Mouse (Mus musculus): ENCODE measurements around the gene 6430571L13Rik. TPM values are rescaled to one million over a fixed set of nuclear protein-coding genes. Genes with fewer than 3 reads are reported as not detected.

6430571L13Rik gene
- polyA plus RNA-seq, 1 experiment from 2014 or later = 1.4 TPM

DNA sequence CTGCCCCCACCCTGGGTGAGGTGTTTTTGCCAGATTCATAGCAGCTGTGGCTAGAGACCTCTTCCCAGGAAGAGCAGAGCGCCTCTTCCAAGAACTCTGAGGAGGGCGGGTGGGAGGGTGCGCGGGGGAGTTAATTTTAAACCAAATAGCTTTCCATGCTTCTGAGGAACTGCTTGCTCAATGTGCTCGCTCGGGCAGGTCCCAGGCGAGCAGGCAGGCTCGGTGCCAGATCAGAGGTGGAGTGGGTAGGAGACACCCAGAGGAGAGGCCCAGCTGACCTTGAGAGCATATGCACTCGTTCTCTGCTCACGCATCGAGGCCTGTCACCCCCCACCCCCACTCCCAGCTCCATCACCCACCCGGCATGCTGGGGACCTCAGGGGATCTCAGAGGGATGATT lies 32.5 kb upstream of the 6430571L13Rik start:
- Histone ChIP-seq H3K27me3 (no peaks in the 10 kb centered on the region), H3K9ac (peak overlapping the region; percentile 10; the same call in 1 of the 2 replicates), H3K4me3 (no peak overlapping the region), H3K4me2 (replicated peaks) (no peak overlapping the region), H3K27ac (no peak overlapping the region), H3K36me3 (no peaks in the 10 kb centered on the region), H3K9me3 (no peaks in the 10 kb centered on the region), H3K4me1 (peaks cover 8% of the 10 kb centered on the region; the same call in 1 of the 2 replicates)
- ATAC-seq (ENCODE audit: insufficient number of reproducible peaks, insufficient read depth, low FRiP score, low TSS enrichment) = no peak
- WGBS = 62% methylated on average over 12 of the region's 12 CpGs

DNA sequence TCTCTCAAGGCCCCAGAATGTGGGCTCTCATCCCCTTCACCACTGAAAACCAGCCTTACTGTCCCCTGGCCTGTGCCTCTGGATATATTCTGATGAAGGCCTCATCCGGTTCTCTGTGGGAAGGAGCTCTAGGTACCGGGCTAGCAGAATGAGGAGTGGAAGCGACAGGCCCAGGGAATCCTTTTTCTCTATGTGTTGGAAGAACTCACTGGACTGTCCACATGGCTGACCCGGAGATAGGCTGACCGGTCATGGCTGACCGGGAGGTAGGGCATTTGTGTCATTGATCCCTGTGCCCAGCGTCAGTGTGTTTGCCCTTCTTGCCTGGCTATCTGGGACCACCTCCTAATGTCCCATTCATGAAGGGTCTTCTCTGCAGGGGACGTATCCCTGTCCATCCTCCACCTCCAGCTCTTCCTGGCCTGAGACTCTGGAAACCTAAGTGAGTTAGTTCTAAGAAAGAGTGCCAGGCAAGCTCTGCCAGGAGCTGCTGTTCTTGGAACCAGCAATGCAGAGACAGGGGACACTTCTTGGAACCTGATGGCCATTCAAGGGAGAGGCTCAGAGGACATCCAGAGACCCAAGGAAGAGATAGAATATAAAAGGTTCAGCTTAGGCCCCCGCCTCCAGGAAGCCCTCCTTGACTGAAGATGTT lies 31.9 kb upstream of the 6430571L13Rik start:
- no peak overlapping the region for H3K4me2 ChIP-seq (replicated peaks)
- no peaks in the 10 kb centered on the region for H3K9me3 ChIP-seq
- ATAC-seq (ENCODE audit: insufficient number of reproducible peaks, insufficient read depth, low FRiP score, low TSS enrichment) = no peak
- peaks cover 8% of the 10 kb centered on the region; the same call in 1 of the 2 replicates for H3K4me1 ChIP-seq
- no peak overlapping the region for H3K27ac ChIP-seq
- no peak overlapping the region for H3K4me3 ChIP-seq
- WGBS = 92% methylated on average over 9 of the region's 9 CpGs
- no peak overlapping the region for H3K9ac ChIP-seq
- H3K27me3 ChIP-seq = no peaks in the 10 kb centered on the region
- H3K36me3 ChIP-seq = no peaks in the 10 kb centered on the region

DNA sequence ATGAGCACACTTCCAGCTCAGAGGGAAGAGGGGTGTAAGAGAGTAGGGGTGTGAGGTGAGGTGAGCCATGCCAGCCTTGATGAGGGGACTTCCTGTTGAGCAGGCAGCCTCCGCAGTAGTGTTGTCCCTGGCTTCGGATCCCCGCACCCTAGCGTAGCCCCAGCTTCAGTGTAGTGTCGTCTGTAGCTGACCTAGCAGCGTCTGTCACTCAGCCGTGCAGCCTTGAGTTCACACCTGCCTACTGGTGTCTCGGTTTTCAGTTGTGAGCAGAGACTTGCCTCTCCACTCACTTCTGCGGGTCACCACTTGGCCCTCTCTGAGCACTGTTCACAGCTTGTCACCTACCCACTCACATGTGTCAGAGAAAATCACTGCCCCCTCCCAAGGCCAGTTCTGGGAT lies 31.2 kb upstream of the 6430571L13Rik start:
- 73% methylated on average over 9 of the region's 9 CpGs for WGBS
- ATAC-seq (ENCODE audit: insufficient number of reproducible peaks, insufficient read depth, low FRiP score, low TSS enrichment) = no peak

DNA sequence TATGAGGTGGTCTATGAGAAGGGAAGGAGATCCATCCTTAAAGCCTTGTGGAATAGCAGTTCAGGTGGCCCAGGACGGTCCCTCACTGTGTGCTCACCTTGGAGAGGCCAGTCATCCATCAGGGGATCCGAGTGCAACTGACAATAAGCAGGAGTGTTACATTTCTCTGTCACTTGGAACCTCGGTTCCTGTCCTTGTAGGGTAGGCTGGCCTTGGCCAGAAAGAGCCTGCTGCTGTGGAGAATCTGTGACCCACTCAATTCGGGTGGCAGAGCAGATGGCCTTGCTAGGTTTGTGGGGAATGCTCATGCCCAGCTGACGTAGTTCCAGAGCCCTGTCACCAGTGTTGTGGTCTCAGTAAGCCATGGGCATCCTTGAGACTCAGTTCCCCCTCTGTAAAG lies 30.8 kb upstream of the 6430571L13Rik start:
- Histone ChIP-seq H3K9me3 (no peaks in the 10 kb centered on the region), H3K27me3 (no peaks in the 10 kb centered on the region), H3K4me1 (peaks cover 8% of the 10 kb centered on the region; the same call in 1 of the 2 replicates), H3K36me3 (no peaks in the 10 kb centered on the region), H3K4me2 (replicated peaks) (no peak overlapping the region), H3K4me3 (no peak overlapping the region), H3K9ac (no peak overlapping the region), H3K27ac (no peak overlapping the region)
- 74% methylated on average over 5 of the region's 5 CpGs for WGBS
- ATAC-seq (ENCODE audit: insufficient number of reproducible peaks, insufficient read depth, low FRiP score, low TSS enrichment) = no peak

More for the DNA sequence above, 31.2 kb upstream of the 6430571L13Rik start:
- no peaks in the 10 kb centered on the region for H3K9me3 ChIP-seq
- no peak overlapping the region for H3K9ac ChIP-seq
- no peaks in the 10 kb centered on the region for H3K36me3 ChIP-seq
- H3K4me3 ChIP-seq = no peak overlapping the region
- H3K4me1 ChIP-seq = peaks cover 8% of the 10 kb centered on the region; the same call in 1 of the 2 replicates
- no peak overlapping the region for H3K27ac ChIP-seq
- no peak overlapping the region for H3K4me2 ChIP-seq (replicated peaks)
- H3K27me3 ChIP-seq = no peaks in the 10 kb centered on the region

DNA sequence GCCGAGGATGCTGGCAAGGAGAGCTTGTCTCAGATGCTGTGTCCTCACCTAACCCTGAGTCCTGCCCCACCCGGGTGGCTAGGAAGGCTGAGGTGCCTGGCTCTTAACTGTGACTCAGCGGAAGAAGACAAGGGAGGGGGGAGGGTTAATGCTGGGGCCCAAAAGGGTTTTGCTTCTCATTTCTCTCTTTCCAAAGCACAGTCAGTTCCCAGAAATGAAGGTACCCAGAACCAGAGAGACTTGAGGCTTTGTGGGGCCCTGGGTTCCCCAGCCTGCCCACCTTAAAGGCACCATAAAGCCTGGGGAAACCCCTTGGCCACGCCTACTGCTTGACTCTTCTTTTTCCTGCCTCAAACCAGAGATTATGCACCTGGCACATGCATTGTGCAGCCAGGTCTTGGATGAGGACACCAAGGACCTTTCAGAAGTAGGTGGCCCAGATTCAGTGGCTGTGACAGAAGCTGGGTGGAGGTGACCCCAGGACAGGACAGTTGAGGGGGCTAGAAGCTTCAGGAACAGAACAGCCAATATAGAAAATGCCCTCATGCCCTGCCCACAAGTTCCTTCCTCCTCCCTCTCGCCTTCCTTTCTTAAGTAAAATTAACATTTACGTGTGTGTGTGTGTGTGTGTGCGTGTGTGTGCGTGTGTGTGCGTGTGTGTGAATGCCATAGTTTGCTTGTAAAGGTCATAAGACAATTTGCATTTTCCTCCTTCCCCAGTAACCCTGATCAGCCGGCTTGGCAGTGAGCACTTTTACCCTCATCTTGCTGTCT lies 27.4 kb upstream of the 6430571L13Rik start:
- H3K9ac ChIP-seq = no peak overlapping the region
- H3K4me2 ChIP-seq (replicated peaks) = no peak overlapping the region
- H3K27ac ChIP-seq = no peak overlapping the region
- no peaks in the 10 kb centered on the region for H3K36me3 ChIP-seq
- no peaks in the 10 kb centered on the region for H3K4me1 ChIP-seq
- no peaks in the 10 kb centered on the region for H3K9me3 ChIP-seq
- ATAC-seq (ENCODE audit: insufficient number of reproducible peaks, insufficient read depth, low FRiP score, low TSS enrichment) = no peak
- no peak overlapping the region for H3K4me3 ChIP-seq
- no peaks in the 10 kb centered on the region for H3K27me3 ChIP-seq
- 65% methylated on average over 10 of the region's 10 CpGs for WGBS

DNA sequence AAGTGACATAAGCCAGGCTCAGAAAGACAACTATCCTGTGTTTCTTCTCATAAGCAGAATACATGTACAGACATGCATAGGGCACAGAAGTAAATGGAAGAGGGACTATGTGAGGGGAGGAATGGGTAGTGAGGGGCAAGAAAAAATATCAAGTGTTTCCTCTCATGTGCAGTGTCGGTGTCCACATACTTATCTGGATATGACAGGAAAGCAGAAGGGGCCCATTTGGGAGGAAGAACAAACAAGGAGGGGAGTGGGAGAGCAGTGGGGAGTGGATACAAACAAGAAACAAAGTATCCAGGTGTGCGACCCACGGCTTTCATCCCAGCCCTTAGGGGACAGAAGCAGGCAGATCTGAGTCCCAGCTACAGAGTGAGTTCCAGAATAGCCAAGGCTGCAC lies 26.5 kb upstream of the 6430571L13Rik start:
- Histone ChIP-seq H3K4me2 (replicated peaks) (no peak overlapping the region), H3K9me3 (no peaks in the 10 kb centered on the region), H3K4me1 (no peaks in the 10 kb centered on the region), H3K27ac (no peak overlapping the region), H3K4me3 (no peak overlapping the region), H3K9ac (no peak overlapping the region), H3K36me3 (no peaks in the 10 kb centered on the region), H3K27me3 (no peaks in the 10 kb centered on the region)
- 86% methylated on average over 3 of the region's 3 CpGs for WGBS
- ATAC-seq (ENCODE audit: insufficient number of reproducible peaks, insufficient read depth, low FRiP score, low TSS enrichment) = no peak

DNA sequence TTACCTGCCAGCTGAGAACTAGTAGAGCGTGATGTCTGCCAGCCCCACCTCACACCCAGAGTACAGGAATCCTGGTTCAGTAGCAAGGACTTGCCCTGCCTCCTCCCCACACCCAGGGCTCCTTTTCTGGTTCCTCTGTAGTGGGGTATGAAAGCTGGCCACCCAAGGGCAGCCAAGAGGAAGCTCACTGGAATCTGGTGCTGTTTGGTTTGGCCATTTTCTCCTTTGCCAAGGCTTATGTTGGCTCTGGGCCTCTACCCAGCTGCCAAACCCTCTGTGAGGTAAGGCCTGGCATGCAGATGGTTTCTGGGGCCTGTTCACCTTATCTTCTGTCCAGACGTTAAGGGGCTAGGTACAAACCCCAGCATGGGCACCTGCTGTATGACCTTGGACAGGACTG lies 24.6 kb upstream of the 6430571L13Rik start:
- no peak for ATAC-seq (ENCODE audit: insufficient number of reproducible peaks, insufficient read depth, low FRiP score, low TSS enrichment)
- Histone ChIP-seq H3K4me3 (no peak overlapping the region), H3K36me3 (no peaks in the 10 kb centered on the region), H3K27me3 (no peaks in the 10 kb centered on the region), H3K27ac (no peak overlapping the region), H3K9ac (no peak overlapping the region), H3K4me1 (no peaks in the 10 kb centered on the region), H3K9me3 (no peaks in the 10 kb centered on the region), H3K4me2 (replicated peaks) (no peak overlapping the region)
- WGBS = 77% methylated on average over 2 of the region's 2 CpGs

DNA sequence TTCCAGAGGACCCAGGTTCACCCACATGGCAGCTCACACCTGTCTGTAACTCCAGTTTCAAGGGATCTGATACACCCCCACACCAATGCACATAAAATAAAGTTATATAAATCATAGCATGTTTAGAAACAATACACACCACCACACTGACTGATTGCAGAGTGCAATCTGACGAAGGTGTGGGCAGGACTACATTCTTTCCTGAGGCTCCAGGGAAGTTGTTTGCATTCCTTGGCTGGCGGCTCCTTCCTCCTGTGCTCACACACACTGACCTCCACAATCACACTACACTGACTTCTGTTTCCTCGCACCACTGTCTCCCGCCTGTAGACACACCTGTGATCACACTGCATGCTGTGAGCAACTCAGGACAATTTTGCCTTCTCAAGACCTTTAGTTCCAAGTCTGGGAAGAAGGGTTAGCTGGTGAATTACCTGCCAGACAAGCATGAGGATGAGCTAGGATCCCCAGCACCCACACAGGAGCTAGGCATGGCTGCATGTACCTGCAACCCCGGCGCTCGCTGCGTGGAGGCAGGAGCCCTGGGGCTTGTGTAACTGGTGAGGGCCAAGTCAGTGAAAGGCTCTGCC lies 17.8 kb upstream of the 6430571L13Rik start:
- Histone ChIP-seq H3K4me2 (replicated peaks) (no peak overlapping the region), H3K9ac (no peak overlapping the region), H3K9me3 (no peaks in the 10 kb centered on the region), H3K36me3 (peaks cover 4% of the 10 kb centered on the region; the same call in 1 of the 2 replicates), H3K4me3 (no peak overlapping the region), H3K4me1 (no peaks in the 10 kb centered on the region), H3K27me3 (no peaks in the 10 kb centered on the region), H3K27ac (no peak overlapping the region)
- ATAC-seq (ENCODE audit: insufficient number of reproducible peaks, insufficient read depth, low FRiP score, low TSS enrichment) = no peak
- 76% methylated on average over 8 of the region's 8 CpGs for WGBS

DNA sequence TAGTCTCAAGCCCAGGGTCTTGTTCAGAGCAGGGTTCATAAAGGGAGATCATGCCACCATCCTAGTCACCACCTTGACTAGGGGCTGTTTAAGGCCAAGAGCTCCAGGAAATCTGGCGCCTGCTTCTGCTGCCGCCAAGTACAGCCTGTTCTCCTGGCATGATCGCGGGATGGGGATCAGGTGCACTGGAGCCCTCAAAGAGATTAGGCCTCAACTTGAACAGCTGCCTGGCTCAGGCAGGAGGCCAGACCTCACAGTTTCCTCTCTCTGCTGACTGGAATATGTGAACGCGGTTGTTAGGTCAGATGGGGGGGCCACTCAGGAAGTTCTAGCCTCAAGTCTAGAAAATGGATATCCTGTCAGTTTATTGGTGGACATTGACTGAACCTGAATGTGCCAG lies 16.8 kb upstream of the 6430571L13Rik start:
- no peak overlapping the region for H3K4me3 ChIP-seq
- no peaks in the 10 kb centered on the region for H3K4me1 ChIP-seq
- H3K4me2 ChIP-seq (replicated peaks) = no peak overlapping the region
- no peak overlapping the region for H3K9ac ChIP-seq
- H3K27me3 ChIP-seq = no peaks in the 10 kb centered on the region
- H3K27ac ChIP-seq = no peak overlapping the region
- no peak for ATAC-seq (ENCODE audit: insufficient number of reproducible peaks, insufficient read depth, low FRiP score, low TSS enrichment)
- H3K9me3 ChIP-seq = no peaks in the 10 kb centered on the region
- WGBS = 79% methylated on average over 6 of the region's 6 CpGs
- H3K36me3 ChIP-seq = peaks cover 9% of the 10 kb centered on the region; the same call in 1 of the 2 replicates

DNA sequence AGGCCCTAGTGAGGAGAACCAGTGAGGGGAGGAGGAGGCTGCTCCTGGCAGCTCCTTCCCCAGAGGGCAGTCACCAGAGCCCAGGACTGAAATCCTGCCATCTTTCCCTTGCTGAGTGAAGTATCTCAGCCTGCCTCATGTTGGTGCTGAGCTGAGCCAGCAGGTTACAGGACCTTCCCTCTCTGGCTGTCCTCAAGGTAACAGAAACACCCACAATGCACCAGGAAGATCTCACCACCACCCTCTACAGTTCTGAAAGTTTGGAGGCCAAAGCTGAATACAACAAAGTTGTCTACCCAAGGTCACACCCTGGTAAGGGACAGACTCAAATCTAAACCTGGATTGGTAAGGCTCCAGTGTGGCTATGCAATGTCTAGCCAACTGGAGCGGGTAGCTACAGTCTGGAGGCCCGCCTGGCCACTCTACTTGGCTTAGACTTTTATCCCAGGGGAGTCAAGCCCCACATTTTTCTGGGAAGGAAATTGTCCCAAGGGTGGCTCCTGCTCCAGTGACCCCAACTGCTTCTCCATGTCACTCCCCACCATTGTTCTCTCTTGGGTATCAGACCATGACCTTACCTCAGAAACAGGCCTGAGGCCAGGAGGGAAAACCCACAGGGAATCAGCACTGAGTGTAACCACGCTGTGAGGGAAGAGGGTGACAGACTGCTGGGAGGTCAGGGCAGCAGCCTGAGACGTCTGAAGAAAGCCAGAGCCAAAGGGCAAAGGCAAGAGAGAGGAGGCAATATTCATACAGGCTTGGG lies 15.4 kb upstream of the 6430571L13Rik start:
- WGBS = 51% methylated on average over 4 of the region's 4 CpGs
- peaks cover 13% of the 10 kb centered on the region; the same call in 1 of the 2 replicates for H3K36me3 ChIP-seq
- no peaks in the 10 kb centered on the region for H3K27me3 ChIP-seq
- no peak overlapping the region for H3K9ac ChIP-seq
- no peaks in the 10 kb centered on the region for H3K4me1 ChIP-seq
- no peaks in the 10 kb centered on the region for H3K9me3 ChIP-seq
- no peak for ATAC-seq (ENCODE audit: insufficient number of reproducible peaks, insufficient read depth, low FRiP score, low TSS enrichment)
- H3K4me2 ChIP-seq (replicated peaks) = no peak overlapping the region
- H3K4me3 ChIP-seq = no peak overlapping the region
- no peak overlapping the region for H3K27ac ChIP-seq

DNA sequence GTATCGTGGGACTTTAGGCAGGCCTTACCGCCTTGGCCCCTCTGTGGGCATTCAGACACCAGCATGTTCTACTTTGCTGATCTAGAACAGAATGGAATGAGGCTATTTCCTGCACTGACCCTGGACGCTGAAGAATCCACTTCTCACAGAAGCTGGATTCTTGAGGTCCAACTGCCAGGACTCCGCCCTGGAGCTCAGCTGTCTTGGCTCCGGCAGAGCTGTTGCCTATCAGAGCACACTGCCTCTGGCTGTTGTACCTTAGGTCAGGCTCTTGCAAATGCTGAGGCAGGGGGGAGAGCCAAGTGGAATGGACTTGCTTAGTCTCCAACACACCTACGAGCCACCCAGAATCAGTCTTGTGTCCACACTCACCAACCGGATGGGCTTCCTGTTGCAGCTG lies 14.5 kb upstream of the 6430571L13Rik start:
- ATAC-seq (ENCODE audit: insufficient number of reproducible peaks, insufficient read depth, low FRiP score, low TSS enrichment) = no peak
- 84% methylated on average over 7 of the region's 7 CpGs for WGBS
- no peak overlapping the region for H3K9ac ChIP-seq

More for the DNA sequence above, 14.5 kb upstream of the 6430571L13Rik start:
- H3K4me2 ChIP-seq (replicated peaks) = no peak overlapping the region
- no peaks in the 10 kb centered on the region for H3K4me1 ChIP-seq
- H3K27me3 ChIP-seq = no peaks in the 10 kb centered on the region
- H3K9me3 ChIP-seq = no peaks in the 10 kb centered on the region
- H3K36me3 ChIP-seq = peaks cover 13% of the 10 kb centered on the region; the same call in 1 of the 2 replicates
- H3K4me3 ChIP-seq = no peak overlapping the region
- H3K27ac ChIP-seq = no peak overlapping the region

All from embryonic facial prominence, embryonic 12.5 days (tissue).